Mouse (Mus musculus) retina, postnatal 7 days (tissue): ENCODE results near the gene Dgcr8.
"Not testable (repeated sequence)": the region's sequence is repeated elsewhere in the genome, so short reads cannot be mapped to it uniquely, and the experiment has no call there.

ENCODE experiments used
- DNase-seq: peaks from one replicate; pipeline ENCODE4 v3.0.0-alpha.2; 2012; ENCODE audit warnings: low read depth, low spot score

Gene Dgcr8

GRCm38 (mm10) chr16:18289067-18289588, at the start of gene Dgcr8:
Dgcr8 (minus strand) TSS chr16:18289246.
- peak; percentile 94 for DNase-seq

GRCm38 (mm10) chr16:18337261-18337660, 48.2 kb upstream of the Dgcr8 start:
- DNase-seq: no peak

- DNase-seq: no peak
These were observed 46.9 kb upstream of the Dgcr8 start for GRCm38 (mm10) chr16:18335981-18336380.

- DNase-seq: no peak
These were observed 44.9 kb upstream of the Dgcr8 start for GRCm38 (mm10) chr16:18333976-18334375.

- DNase-seq: no peak
These were observed 39.5 kb upstream of the Dgcr8 start for GRCm38 (mm10) chr16:18328524-18328923.

- no peak for DNase-seq
These were observed 38.9 kb upstream of the Dgcr8 start for GRCm38 (mm10) chr16:18327936-18328335.

- DNase-seq: no peak
These were observed 36.7 kb upstream of the Dgcr8 start for GRCm38 (mm10) chr16:18325741-18326140.

GRCm38 (mm10) chr16:18324031-18324430, 35.0 kb upstream of the Dgcr8 start:
- DNase-seq: no peak

- no peak for DNase-seq
These were observed 34.4 kb upstream of the Dgcr8 start for GRCm38 (mm10) chr16:18323460-18323859.

GRCm38 (mm10) chr16:18321443-18321842, 32.4 kb upstream of the Dgcr8 start:
- no peak for DNase-seq

GRCm38 (mm10) chr16:18318992-18319391, 29.9 kb upstream of the Dgcr8 start:
- DNase-seq: no peak

GRCm38 (mm10) chr16:18308159-18308558, 19.1 kb upstream of the Dgcr8 start:
- no peak for DNase-seq

GRCm38 (mm10) chr16:18289614-18290013, 568 bp upstream of the Dgcr8 start:
- DNase-seq: not testable (repeated sequence)

GRCm38 (mm10) chr16:18288581-18289061, 425 bp downstream of the Dgcr8 start:
- no peak for DNase-seq

GRCm38 (mm10) chr16:18288166-18288565, 880 bp downstream of the Dgcr8 start:
- DNase-seq: no peak

- peak; percentile 54 for DNase-seq
These were observed 13.9 kb downstream of the Dgcr8 start for GRCm38 (mm10) chr16:18275166-18275565.

GRCm38 (mm10) chr16:18268182-18268581, 20.9 kb downstream of the Dgcr8 start:
- no peak for DNase-seq

GRCm38 (mm10) chr16:18265024-18265423, 24.0 kb downstream of the Dgcr8 start:
- no peak for DNase-seq

- DNase-seq: no peak
These were observed 30.8 kb downstream of the Dgcr8 start, which contains the start of gene Gm49776 for GRCm38 (mm10) chr16:18258221-18258620. Gm49776 (minus strand) TSS chr16:18258321.

- no peak for DNase-seq
These were observed 35.2 kb downstream of the Dgcr8 start for GRCm38 (mm10) chr16:18253866-18254265.

- DNase-seq: no peak
These were observed 36.3 kb downstream of the Dgcr8 start for GRCm38 (mm10) chr16:18252736-18253135.

- no peak for DNase-seq
These were observed 37.9 kb downstream of the Dgcr8 start for GRCm38 (mm10) chr16:18250828-18251790.

GRCm38 (mm10) chr16:18250231-18250630, 38.8 kb downstream of the Dgcr8 start:
- DNase-seq: no peak
